Mouse (Mus musculus) stomach, embryonic 14.5 days (tissue): ENCODE results near the gene Usb1. TPM values are rescaled to one million over a fixed set of nuclear protein-coding genes. Genes with fewer than 3 reads are reported as not detected.
"Not testable (repeated sequence)": the region's sequence is repeated elsewhere in the genome, so short reads cannot be mapped to it uniquely, and the experiment has no call there.

Source experiments
- ATAC-seq: fragments of 200-750 bp; cut with Nextera tagmentation; 2 replicates; pipeline ENCODE4 v1.8.0; 2017; ENCODE audit warnings: low read depth, moderate TSS enrichment; ENCODE audit not compliant: insufficient number of reproducible peaks, insufficient read depth, low FRiP score
- H3K27ac ChIP-seq: fragments of 300-500 bp; sonication (generic); 2 replicates; pipeline ENCODE4 v1.5.1; 2014; ENCODE audit warnings: mild to moderate bottlenecking, low read length, moderate library complexity, mixed read lengths
- H3K27me3 ChIP-seq: fragments of 300-500 bp; sonication (generic); 2 replicates; pipeline ENCODE4 v1.6.1; 2014; ENCODE audit warnings: low read length, control low read depth, mixed read lengths; ENCODE audit not compliant: control insufficient read depth, insufficient read depth
- H3K36me3 ChIP-seq: fragments of 300-500 bp; sonication (generic); 2 replicates; pipeline ENCODE4 v1.6.1; 2014; ENCODE audit warnings: mild to moderate bottlenecking, control low read depth, low read length, moderate library complexity, mixed read lengths; ENCODE audit not compliant: control insufficient read depth, insufficient read depth
- H3K4me1 ChIP-seq: fragments of 300-500 bp; sonication (generic); 2 replicates; pipeline ENCODE4 v1.6.1; 2014; ENCODE audit warnings: low read length, control low read depth, mixed read lengths; ENCODE audit not compliant: control insufficient read depth, insufficient read depth
- H3K4me2 ChIP-seq: fragments of 300-500 bp; sonication (generic); replicated peaks from 2 replicates; pipeline ENCODE4 v1.6.1; 2014; ENCODE audit warnings: low read depth, low read length, control low read depth
- H3K4me3 ChIP-seq: fragments of 300-500 bp; sonication (generic); 2 replicates; pipeline ENCODE4 v1.5.1; 2014; ENCODE audit warnings: low read depth, low read length, control low read depth
- H3K9ac ChIP-seq: fragments of 300-500 bp; sonication (generic); replicated peaks from 2 replicates; pipeline ENCODE4 v1.6.1; 2014; ENCODE audit warnings: low read depth, mild to moderate bottlenecking, control low read depth, low read length, moderate library complexity, mixed read lengths
- H3K9me3 ChIP-seq: fragments of 300-500 bp; sonication (generic); 2 replicates; pipeline ENCODE4 v1.6.1; 2016; ENCODE audit warnings: low read depth, low read length, control low read depth; ENCODE audit not compliant: control insufficient read depth
- WGBS: fragments of 180-500 bp; shearing (Covaris S2); extraction: QIAGEN DNeasy Blood & Tissue Kit; methylation state at CpG from one replicate; pipeline ENCODE4 v1.1.7; 2014; 5-methylcytosine and 5-hydroxymethylcytosine counted together
- polyA plus RNA-seq: library from polyadenylated mRNA; unstranded; fragments of >200 nt; fragmentation: Nextera tagmentation; extraction: Ambion mirVana; gene quantifications from 2 replicates; pipeline ENCODE4 v1.2.1, GENCODE M21; 2014

The Usb1 gene
- polyA plus RNA-seq, 1 experiment from 2014 or later: 38.0 TPM

DNA sequence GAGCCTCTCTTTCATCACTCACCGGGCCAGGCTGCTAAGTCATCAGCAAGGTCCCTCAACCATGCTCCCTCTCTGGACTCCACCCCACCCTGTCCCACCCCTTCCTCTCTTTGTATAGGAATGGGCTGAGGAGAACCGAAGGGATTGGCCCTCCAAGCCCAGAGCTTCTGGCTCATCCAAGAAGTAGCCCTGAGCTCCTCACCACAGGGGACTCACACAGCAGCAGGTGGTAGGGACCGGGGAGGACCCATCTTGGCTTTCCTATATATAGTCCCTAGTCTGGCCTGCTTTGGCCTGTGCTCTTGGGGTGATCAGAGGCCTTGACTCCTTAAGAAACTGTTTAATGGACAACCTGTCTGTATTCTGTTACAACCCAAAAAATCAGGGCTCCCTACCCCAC lies 42.3 kb downstream of the Usb1 start:
- Histone ChIP-seq H3K27ac (no peak overlapping the region), H3K9me3 (no peaks in the 10 kb centered on the region), H3K4me1 (peaks cover 21% of the 10 kb centered on the region), H3K4me2 (no peak overlapping the region), H3K9ac (no peak overlapping the region), H3K36me3 (peaks cover 9% of the 10 kb centered on the region; the same call in 1 of the 2 replicates), H3K4me3 (no peak overlapping the region), H3K27me3 (no peaks in the 10 kb centered on the region)
- no peak for ATAC-seq
- 84% methylated on average over 3 of the region's 3 CpGs for WGBS

DNA sequence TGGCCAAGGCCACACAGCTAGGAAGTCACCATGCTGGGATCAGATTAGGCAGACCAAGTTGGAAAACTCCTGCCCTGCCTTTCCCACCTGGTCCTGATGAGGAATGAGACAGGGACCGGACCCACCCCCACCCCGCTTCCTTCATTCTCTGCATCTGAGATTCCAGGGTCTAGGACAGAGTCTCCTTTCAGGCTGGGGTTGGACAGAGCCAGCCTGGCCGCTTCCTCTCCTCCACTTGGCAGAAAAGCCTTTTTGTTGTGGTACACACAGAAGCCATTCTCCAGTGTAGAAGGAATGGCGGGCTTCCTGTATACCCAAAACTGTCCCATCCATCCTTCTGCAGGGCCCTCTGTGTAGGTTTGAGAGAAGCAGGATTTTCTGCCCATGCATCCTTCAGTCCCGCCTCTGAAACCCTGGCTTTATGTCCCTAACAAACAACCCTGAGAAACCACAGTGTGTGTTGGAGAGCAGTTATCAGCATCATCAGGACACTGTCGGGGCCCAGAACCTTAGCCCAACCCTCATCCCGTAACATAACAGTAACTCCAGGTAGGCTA lies 43.4 kb downstream of the Usb1 start:
- peaks cover 9% of the 10 kb centered on the region; the same call in 1 of the 2 replicates for H3K36me3 ChIP-seq
- H3K9me3 ChIP-seq: no peaks in the 10 kb centered on the region
- no peak for ATAC-seq
- H3K9ac ChIP-seq: no peak overlapping the region
- H3K4me1 ChIP-seq: peaks cover 14% of the 10 kb centered on the region
- no peak overlapping the region for H3K4me3 ChIP-seq
- 79% methylated on average over 7 of the region's 7 CpGs for WGBS
- H3K27ac ChIP-seq: peak overlapping the region; percentile 29; the same call in 1 of the 2 replicates
- H3K27me3 ChIP-seq: no peaks in the 10 kb centered on the region
- no peak overlapping the region for H3K4me2 ChIP-seq

DNA sequence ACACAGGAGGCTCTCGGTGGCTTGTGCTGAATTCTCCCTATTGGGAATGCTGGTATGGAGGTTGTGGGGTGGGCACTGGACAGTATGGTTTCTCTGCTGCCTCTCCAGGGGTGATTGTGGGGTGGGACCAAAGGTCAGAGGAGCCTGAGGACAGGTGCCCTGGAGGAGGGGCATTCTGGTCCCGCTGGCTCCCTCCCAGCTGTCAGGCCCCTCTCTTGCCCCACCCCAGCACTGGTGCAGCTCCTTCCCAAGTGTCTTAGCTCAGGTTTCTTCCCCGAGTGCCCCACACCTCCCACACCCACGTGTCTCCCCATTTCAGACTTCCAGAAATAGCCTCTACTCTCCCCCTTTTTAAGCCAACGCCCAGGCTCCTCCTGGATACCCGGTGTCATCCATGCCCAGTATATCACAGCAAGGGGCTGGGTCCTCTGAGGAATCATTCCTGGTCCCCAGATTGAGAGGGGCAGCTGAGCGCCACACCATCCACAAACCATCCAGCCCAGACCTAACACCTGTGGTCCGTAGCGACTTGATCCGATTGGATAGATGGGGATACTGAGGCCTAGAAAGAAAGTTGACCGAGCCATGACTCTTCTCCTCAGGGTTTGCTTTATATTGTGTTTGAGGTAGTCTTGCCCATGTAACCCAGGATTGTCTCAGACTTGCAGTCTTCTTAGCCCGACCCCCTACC lies 44.4 kb downstream of the Usb1 start:
- Histone ChIP-seq H3K4me1 (peaks cover 14% of the 10 kb centered on the region), H3K36me3 (peaks cover 4% of the 10 kb centered on the region; the same call in 1 of the 2 replicates), H3K27ac (peak overlapping the region; percentile 29; the same call in 1 of the 2 replicates), H3K27me3 (no peaks in the 10 kb centered on the region), H3K9me3 (no peaks in the 10 kb centered on the region), H3K4me2 (no peak overlapping the region), H3K4me3 (no peak overlapping the region), H3K9ac (no peak overlapping the region)
- WGBS: 78% methylated on average over 12 of the region's 12 CpGs
- no peak for ATAC-seq

DNA sequence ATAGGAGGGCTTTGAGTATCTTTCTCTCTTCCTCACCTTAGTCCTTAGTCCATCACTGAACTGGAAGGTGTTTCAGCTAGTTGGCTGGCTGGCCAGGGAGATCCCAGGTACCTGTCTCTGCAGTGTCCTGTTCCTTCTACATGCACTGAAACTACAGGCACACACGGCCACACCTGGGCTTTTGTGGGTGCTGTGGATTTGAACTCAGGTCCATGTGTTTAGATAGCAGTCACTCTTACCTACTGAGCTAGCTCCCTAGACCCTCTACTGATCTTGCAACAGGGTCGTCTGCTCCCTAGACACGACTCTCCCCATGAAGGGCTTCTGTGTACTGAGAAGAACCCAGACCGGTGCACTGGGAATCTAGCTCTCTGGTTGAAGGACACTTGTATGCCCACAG lies 45.0 kb downstream of the Usb1 start:
- H3K4me1 ChIP-seq: peaks cover 14% of the 10 kb centered on the region
- H3K27me3 ChIP-seq: no peaks in the 10 kb centered on the region
- H3K9ac ChIP-seq: no peak overlapping the region
- no peak overlapping the region for H3K4me3 ChIP-seq
- no peak overlapping the region for H3K4me2 ChIP-seq
- H3K36me3 ChIP-seq: peaks cover under 1% of the 10 kb centered on the region; the same call in 1 of the 2 replicates
- no peak for ATAC-seq
- H3K27ac ChIP-seq: peak overlapping the region; percentile 89
- no peaks in the 10 kb centered on the region for H3K9me3 ChIP-seq
- 71% methylated on average over 4 of the region's 4 CpGs for WGBS

DNA sequence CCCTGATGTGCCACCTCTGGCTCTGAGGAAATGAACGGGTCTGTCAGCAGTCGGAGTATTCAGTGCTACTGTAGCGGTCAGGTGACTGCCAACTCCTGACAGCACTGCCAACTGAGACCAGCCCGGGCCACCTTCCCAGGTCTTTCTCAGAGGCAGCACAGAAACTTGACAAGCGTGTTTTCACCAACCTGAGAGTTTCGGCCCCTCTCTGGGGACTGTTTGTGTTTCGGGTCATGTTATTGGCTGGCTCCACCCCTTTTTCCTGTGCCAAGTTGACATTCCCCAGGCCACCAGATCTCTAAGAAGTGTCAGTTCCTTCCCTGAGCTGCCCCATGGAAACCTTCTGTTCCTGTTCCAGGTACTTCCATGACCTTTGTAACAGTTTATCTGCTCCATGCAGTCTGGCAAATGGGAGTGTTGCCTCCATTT lies 45.8 kb downstream of the Usb1 start:
- Histone ChIP-seq H3K4me1 (peaks cover 14% of the 10 kb centered on the region), H3K27me3 (no peaks in the 10 kb centered on the region), H3K4me3 (no peak overlapping the region), H3K9me3 (no peaks in the 10 kb centered on the region), H3K36me3 (no peaks in the 10 kb centered on the region), H3K4me2 (no peak overlapping the region), H3K27ac (peak overlapping the region; percentile 89), H3K9ac (no peak overlapping the region)
- ATAC-seq: peak; percentile 84
- WGBS: 6% methylated on average over 7 of the region's 7 CpGs

DNA sequence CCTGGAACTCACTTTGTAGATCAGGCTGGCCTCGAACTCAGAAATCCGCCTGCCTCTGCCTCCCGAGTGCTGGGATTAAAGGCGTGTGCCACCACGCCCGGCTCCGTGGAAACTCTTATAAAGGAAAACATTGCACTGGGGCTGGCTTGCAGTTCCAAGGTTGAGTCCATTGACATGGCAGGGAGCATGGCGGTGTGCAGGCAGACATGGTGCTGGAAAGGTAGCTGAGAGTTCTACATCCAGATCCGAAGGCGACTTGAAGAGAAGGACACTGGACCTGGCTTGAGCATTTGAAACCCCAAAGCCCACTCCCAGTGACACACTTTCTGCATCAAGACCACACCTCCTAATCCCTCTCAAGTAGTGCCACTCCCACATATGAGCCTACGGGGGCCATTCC lies 46.8 kb downstream of the Usb1 start:
- 96% methylated on average over 11 of the region's 11 CpGs for WGBS
- not testable (repeated sequence) for H3K36me3 ChIP-seq, H3K9ac ChIP-seq, H3K4me2 ChIP-seq, ATAC-seq, H3K27me3 ChIP-seq, H3K9me3 ChIP-seq, H3K27ac ChIP-seq, H3K4me3 ChIP-seq
- peaks cover 14% of the 10 kb centered on the region for H3K4me1 ChIP-seq

DNA sequence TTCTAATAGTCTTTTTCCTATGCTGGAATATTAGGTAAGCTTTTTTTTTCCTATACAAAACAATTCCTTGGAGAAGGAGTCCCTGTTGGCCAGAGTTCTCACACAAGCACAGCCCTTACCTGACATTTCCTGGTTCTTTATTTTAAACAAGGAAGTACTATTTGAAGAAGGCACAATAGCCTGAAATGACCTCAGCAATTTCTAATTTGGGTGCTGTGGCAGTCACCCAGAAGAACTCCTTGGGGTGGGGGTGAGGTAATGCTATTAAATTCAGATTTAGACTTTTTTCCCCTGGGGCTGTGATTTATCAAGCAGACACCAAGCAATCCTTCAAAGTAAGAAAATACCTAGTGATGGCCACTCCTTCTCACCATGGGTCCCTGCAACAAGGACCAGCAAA lies 48.9 kb downstream of the Usb1 start:
- no peak overlapping the region for H3K27ac ChIP-seq
- H3K4me1 ChIP-seq: peaks cover 14% of the 10 kb centered on the region

DNA sequence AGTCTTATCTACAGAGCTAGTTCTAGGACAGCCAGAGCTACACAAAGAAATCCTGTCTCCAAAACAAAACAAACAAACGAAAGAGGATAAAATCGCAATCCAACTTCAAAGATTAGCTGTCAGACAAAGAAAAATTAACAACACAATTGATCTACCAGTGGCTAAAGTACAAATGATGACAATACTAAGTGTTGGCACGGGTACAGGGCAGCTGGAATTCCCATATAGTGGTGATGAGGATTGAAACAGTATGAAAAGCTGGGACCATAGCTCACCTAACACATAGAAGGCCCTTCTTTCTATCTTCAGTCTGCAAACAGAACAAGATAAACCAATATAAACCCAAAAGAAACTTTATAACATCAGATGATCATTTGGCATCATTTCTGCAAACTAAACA lies 49.5 kb downstream of the Usb1 start:
- Histone ChIP-seq H3K4me1 (peaks cover 14% of the 10 kb centered on the region), H3K4me3 (no peak overlapping the region), H3K27ac (no peak overlapping the region), H3K27me3 (no peaks in the 10 kb centered on the region), H3K9ac (no peak overlapping the region), H3K36me3 (no peaks in the 10 kb centered on the region), H3K4me2 (no peak overlapping the region), H3K9me3 (no peaks in the 10 kb centered on the region)
- 85% methylated on average over 3 of the region's 3 CpGs for WGBS
- ATAC-seq: no peak

More for the DNA sequence above, 48.9 kb downstream of the Usb1 start:
- no peak overlapping the region for H3K4me2 ChIP-seq
- no peaks in the 10 kb centered on the region for H3K27me3 ChIP-seq
- H3K9me3 ChIP-seq: no peaks in the 10 kb centered on the region
- no peak for ATAC-seq
- H3K9ac ChIP-seq: no peak overlapping the region
- H3K36me3 ChIP-seq: no peaks in the 10 kb centered on the region
- H3K4me3 ChIP-seq: no peak overlapping the region
